Mouse (Mus musculus): Measurements from ENCODE around the gene AC140267.1.

AC140267.1 gene

DNA sequence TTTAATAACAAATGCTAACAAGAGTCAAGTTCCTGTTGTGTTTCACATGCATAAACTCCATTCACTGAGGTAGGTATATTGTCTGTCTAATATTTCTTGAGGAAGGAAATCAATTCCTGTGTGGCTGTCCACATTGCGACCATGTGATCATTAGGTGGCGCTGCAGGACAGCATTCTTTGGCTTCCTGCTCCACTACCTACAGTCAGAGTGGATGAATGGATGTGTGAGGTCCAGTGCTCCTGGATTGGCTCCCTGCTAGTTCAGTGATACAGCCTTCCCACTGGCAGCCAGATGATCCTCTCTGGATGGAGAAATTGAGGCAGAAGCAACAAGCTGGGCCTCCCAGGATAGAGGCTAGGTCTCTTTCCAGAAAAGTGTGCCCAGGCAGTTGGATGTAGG, 30.6 kb downstream of the AC140267.1 start:
- DNase-seq = peak; percentile 86 to 94

DNA sequence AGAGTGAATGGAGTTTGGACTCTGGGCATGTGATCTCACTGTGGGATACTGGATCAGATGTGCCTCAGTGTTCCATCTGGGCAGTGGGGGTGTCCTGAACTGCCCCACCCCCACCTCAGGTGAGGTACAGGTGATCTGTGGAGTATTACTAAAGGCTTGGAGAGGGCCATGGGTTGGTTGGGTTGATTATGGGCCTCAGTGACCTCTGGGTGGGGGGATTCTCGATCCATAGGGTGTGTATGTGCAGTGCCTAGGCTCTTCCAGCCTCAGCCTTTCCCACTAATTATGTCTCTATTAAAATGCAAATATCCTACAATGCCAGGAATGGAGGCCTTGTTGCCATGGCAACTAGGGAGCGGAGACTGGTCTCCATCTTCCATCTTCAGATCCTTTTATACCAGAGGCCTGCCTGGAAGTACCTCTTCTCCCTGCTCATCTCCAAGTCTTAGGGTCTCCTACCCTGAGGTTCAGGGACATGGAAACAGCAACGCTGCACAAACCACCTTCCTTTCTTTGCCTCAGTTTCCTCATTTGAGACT, 36.3 kb downstream of the AC140267.1 start:
- no peak for DNase-seq

DNA sequence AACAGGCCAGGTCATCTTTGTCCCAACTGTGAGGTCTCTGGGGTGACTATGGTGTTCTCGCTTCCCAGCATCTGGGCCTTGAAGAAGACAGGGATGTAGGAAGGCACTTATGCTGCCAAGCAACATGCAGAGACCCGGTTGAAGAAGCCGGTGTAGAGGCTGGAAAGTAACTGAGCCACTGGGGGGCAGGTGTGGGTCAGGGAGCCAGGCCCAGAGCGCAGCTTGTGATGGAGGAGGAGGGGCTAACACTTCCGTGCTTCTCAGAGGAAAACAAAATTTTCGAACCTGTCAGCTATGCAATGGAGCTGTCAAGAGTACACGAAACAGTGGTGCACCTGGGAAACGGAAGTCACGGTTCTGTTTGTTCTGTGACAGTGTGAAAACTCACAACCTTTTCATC, 41.5 kb downstream of the AC140267.1 start:
- peak; percentile 50 to 65 for DNase-seq

DNA sequence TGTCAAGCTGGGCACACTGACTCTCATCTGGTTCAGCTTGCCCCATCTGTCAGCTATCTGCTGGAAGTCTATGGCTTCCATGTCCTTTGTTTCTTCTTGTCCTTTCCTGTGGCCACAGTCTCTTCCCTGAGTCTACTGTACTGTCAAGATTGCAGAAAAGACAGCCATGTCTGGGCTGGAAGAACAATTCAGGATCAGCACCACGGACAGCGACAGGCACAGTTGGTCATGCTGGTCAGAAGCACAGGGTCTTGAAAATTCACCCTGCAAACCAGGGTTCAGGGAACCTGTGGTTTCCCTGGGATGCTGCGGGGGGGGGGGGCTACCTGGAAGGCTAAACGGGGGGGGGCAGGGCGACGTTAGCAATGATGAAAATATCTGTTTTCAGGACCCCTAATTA, 42.0 kb downstream of the AC140267.1 start:
- DNase-seq = no peak

DNA sequence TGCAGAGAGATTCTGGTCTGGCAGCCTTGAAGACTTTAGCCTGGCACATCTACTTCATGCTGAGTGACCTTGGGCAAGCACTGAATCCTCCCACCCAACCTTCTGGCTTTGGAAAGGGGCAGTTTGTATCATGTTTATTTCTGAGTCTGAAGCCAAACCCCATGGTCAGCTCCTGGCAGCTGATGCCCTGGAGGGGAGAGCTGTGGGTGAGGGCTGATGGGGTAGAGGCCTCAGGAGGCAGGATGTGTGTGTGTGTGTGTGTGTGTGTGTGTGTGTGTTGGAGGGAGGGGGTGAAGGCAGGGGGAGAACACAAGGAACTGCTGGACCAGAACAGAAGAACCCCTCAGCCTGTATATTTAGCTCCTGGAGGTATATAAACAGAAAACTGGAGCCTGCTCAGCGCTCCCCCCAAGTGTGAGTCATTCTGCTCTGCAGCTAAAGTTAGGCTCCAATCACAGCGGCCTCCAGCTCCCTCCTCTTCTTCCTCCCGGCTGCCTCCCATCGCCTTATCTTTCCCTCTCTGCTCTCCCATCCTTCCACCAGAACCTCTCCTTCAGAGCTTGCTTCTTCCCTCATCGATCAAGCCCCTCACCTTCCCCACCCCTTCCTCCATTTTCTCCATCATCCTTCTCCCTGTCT, 42.6 kb downstream of the AC140267.1 start:
- DNase-seq = peak; percentile 64 to 67

DNA sequence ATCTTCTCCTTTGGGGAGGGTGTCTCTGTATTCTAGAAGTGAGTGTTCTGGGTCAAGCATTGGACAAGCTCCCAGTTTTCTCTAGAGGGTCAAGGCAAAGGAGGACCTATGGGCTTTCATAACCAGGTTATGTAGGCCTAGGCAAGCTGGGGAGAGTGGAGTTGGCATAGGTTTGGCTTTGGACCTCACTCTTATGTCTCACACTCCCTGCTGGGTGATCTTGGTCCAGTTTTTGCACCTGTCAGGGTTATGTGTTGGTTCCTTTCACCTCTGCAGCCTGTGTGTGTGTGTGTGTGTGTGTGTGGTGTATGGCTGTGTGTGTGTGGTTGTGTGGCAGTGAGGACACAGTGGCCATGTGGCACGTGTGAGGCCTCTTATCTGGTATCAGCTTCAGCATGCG, 43.4 kb downstream of the AC140267.1 start:
- DNase-seq = no peak

DNA sequence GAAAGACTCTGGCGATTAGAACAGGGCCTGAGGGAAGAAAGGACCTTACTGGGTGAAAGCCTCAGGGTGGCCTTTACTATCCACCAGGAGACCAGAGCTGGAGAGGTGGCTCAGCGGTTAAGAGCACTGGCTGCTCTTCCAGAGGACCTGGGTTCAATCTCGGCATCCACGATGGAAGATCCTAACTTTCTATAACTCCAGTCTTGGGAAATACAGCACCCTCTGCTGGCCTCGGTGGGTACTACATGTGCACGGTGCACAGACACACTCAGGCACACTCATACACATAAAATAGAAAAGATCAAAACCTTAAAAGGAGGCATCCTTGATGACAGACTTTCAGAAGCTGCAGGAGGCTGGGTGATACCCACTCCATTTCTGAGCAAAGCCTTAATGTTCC, 45.0 kb downstream of the AC140267.1 start:
- DNase-seq = peak; percentile 50 to 60

Data from cerebellum, postnatal 36 days (tissue).